Mouse (Mus musculus) 416B (cell line): ENCODE data around the gene Slc25a34.

Source experiments
- DNase-seq: peaks from one replicate; pipeline ENCODE4 v3.0.0; 2011; ENCODE audit warnings: low read depth

Slc25a34 gene

GRCm38 (mm10) chr4:141623666-141624065 lies at the start of gene Slc25a34:
Gene Slc25a34, minus strand, starts transcription at chr4:141623821.
- peak; percentile 40 for DNase-seq

- DNase-seq, result no peak
Measured at GRCm38 (mm10) chr4:141672325-141672724, 48.7 kb upstream of the Slc25a34 start.

GRCm38 (mm10) chr4:141671389-141671788 lies 47.8 kb upstream of the Slc25a34 start:
- no peak for DNase-seq

- DNase-seq, result peak; percentile 92
Measured at GRCm38 (mm10) chr4:141669898-141670712, 46.5 kb upstream of the Slc25a34 start.

- DNase-seq, result no peak
Measured at GRCm38 (mm10) chr4:141664799-141665198, 41.2 kb upstream of the Slc25a34 start, which contains the start of gene Plekhm2. Gene Plekhm2, minus strand, starts transcription at chr4:141664899.

DNA sequence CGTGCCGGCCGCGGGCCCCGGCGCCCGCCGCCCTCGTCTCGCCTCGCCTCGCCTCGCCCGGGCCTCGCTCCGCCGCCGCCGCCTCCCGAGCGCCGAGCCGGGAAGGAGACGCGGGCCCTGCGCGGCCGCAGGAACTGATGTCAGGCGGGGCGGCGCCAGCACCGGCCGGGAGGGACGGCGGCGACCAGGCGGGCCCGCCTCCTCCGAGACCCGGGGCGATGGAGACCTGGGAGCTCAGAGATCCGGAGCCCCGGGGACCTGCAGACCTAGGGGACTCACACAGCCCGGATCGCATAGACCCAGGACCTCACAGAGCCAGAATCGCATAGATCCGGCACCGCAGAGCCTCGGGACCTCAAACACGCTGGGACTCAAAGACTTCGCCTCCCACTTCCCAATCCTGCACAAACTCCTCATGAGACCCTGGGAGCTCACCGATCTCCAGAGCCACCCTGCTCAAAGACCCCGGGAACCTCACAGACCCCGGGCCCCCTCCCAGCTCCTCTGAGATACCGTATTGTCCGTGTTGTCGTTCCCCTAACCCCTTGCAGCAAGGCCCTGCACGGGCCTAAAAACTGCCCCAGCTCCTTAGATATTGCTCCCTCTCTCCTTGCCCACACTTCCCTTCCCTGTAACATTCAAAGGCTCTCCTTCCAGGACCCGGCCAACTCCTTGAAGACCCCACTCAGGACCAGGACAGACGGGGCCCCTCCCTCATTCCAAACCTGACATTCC lies 40.6 kb upstream of the Slc25a34 start:
- peak; percentile 48 for DNase-seq

DNA sequence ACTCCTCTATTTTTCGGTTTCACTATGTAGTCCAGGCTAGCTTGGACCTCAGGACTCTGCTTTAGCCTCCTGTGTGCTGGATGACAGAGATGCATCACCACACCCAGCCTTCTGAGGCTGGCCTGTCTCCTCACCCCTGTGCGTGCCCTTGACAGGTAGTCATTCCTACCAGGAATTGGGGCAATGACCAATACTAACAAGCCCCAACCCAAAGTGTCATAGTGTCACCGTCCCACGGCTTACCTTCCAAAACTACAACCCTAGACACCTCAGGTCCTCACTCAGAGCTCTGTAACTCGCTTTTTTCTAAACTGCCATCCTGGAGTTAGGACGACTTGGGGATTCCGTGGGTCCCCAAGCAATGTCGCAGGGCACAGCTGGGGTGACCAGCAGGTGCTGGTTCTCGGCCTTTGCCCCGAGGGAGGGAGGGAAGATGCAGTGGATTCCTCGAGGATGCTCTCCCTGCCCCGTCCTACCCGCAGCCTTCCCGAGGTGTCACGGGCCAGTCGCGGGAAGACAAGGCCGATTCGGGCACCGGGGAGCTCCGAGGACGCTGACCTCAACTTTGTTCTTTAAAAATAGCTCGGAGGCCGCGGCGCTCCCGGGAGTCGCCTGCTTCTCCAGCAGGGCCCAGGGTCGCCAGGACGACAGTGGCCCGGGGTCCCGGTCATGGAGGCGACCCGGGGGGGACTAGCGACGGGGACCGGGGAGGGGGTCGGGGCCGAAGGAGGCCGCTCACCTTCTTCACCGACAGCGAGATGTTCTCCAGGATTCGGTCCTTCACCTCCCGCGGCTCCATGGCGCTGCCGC lies 39.7 kb upstream of the Slc25a34 start:
- no peak for DNase-seq

- no peak for DNase-seq
Measured at GRCm38 (mm10) chr4:141660884-141661283, 37.3 kb upstream of the Slc25a34 start.

DNA sequence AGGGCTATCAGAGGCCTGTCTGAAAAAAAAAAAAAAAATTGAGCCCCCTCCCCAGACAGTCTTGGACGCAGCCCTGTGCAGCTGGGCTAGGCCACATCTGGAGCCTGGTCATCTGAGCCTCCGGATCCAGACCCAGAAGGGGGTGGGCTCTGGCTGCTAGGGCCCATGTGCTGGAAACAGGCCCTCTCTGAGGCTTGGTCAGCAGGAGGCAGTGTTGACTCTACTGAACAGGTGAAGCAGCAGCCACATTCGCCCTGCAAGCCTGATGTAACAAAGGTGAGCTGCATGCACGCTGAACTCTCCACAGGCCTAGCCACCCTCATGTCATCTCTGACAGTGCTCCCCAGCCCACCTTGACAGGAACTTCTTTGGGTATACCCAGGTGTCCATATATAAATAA lies 36.1 kb upstream of the Slc25a34 start:
- DNase-seq, result no peak

DNA sequence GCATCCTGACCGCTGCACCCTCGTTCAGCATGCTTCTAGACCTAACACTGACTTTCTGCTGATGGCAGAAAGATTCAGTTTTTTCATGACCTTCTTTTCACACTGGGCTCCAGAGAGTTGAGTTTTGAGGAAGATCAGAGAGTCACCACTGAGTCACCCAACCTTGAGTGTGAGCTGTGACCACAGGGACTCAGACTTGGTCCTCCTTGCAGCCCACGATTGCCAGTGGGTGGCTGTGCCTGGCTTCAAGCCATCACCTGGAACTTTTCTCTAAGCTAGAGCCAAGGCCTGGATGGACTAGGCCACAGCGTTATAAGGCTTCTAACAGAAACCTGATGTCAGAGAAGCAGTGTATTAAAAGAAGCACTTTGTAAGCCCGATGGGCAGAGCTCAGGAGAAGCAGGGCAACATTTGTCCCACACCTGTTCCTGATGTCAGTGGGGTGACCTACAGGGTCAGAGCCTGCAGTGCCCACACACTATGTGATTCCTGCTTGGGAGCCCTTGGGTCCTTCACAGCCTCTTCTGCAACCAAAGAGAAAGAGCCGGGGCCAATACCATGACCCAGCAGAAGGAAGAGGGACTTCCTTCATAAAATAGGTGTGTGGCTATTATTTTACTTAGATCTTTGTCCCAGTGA lies 35.3 kb upstream of the Slc25a34 start:
- DNase-seq, result peak; percentile 51

GRCm38 (mm10) chr4:141656932-141657331 lies 33.3 kb upstream of the Slc25a34 start:
- DNase-seq, result no peak

DNA sequence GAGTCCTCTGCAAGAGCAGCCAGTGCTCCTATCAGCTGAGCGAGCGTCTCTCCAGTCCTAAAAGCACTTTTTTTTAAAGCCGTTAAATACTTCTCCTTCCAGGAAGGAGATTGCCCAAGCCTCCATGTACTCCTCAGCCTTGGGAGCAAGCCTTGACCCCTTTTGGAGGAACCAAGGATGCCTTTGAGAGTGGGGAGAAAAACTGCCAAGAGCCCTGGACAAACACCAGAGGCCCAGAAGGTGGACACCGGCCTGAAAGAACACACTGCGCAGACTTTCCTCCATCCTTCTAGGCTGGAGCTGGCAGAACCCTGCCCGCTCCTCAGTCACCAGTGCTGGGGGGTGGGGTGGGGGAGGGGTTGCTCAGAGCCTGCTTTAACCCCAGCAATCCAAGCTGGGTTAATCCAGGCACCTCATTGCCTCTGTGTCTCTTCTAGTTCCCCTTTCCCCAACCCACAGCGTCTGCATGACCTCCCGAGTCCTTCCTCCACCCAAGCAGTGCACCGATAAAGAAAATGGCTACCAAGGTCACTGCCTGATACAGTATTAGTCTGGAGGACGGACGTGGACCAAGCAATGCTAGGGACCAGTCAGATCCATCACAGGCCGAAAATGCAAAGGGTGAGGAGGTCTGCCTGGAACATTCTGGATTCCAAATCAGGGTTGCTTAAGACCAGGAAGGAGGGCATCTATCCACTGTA lies 32.4 kb upstream of the Slc25a34 start:
- DNase-seq, result peak; percentile 49

DNA sequence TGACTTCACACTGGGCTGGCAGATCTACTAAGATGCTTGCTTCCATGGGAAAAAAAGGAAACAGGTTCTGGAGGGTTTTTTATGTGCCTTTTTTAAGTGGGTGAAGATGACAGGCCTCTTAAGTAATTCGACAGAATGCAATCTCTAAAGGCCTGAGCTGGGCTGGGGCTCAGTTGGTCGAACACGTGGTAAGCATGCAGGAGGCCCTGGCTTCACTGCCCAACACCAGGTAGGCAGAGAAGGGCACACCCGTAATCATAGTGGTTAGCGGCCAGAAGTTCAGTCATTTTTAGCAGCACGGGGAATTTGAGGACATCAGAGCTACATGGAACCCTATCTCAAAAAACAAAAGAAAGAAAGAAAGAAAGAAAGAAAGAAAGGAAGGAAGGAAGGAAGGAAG lies 30.9 kb upstream of the Slc25a34 start:
- DNase-seq, result no peak

DNA sequence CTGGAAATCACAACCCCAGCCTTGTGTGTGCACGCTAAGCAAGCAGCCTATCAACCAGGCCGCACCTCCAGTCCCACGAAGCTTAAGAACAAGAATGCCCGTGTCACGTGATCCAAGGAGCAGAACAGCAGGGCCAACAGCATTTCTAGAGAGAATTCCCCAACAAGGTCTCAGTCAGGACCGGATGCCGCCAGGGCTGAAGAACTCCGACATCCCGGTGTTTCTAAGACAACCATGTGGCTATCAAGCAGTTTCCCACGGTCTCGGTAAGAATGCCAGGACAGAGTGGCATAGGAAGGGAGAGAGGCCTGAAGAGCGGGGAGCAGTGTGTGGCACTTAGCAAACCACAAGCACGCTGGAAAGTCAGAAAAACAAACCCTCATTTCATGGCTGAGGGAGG lies 30.2 kb upstream of the Slc25a34 start:
- DNase-seq, result no peak

DNA sequence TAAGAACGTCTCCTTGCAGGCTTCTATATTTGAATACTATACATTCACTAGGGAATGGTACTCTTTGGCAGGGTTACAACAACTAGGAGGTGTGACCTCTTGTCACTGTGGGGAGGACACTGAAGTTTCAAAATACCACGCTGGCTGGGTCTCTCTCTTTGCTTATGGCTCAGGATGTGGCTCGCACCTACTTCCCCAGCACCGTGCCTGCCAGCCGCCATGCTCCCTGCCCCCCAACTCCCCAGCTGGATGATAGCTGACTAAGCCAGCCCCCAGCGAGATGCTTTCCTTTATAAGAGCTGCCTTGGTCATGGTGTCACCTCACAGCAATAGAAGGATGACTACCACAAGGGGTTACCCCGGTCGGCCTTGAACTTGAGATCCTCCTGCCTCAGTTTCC lies 29.4 kb upstream of the Slc25a34 start:
- peak; percentile 68 for DNase-seq

DNA sequence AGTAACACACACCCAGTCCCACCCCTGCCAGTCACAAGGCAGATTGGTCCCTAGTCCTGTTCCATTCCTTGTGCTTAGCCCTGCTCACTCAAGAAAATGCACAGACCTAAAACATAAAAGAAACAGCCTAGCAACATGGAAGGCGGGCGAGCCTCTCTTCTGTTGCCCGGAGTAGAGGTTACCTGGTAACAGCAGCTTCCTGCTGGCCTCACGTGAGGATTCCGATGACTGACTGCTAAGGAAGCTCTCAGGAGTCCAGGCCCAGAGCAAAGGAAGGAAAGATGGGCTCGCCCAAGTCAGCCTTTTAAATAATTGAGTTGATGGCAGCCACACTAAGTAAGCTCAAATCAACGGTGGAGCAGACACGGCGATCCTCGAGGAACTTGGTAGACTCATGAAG lies 28.3 kb upstream of the Slc25a34 start:
- DNase-seq, result no peak

DNA sequence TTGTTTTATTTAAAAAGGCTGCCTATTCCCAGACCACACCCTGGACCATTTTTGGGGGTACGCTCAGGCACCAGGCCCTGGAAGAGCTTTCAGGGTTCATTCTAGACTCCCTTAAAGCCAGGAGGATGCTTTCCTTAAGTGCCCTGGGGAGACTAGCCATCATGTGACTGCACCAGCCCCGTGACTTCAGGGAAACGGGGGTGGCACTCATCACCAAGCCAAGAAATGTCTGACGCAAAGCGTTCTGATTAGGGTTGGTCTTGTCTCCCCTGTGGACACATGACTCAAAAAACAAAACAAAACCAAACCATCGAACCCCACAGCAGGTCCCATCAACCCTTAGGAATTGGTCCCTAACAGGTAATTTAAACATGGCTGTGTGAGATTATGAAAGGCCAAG lies 27.7 kb upstream of the Slc25a34 start:
- no peak for DNase-seq

- no peak for DNase-seq
Measured at GRCm38 (mm10) chr4:141649244-141649643, 25.6 kb upstream of the Slc25a34 start.

GRCm38 (mm10) chr4:141648262-141648661 lies 24.6 kb upstream of the Slc25a34 start:
- no peak for DNase-seq

- DNase-seq, result no peak
Measured at GRCm38 (mm10) chr4:141647187-141647586, 23.6 kb upstream of the Slc25a34 start.

- DNase-seq, result no peak
Measured at GRCm38 (mm10) chr4:141645988-141646387, 22.4 kb upstream of the Slc25a34 start.
